Mouse (Mus musculus): ENCODE measurements around the gene Ryr1.
A peak's percentile ranks its signal among the peaks of the same experiment; 100 is the strongest.
"Not testable (repeated sequence)": the region's sequence is repeated elsewhere in the genome, so short reads cannot be mapped to it uniquely, and the experiment has no call there.

The Ryr1 gene

GRCm38 (mm10) chr7:28983141-28983564, 141.8 kb downstream of the Ryr1 start:
- DNase-seq: no peak

- no peak for DNase-seq
Measured at GRCm38 (mm10) chr7:28982274-28983013, 142.5 kb downstream of the Ryr1 start.

- DNase-seq: peak; percentile 96
Measured at GRCm38 (mm10) chr7:28981651-28982273, 143.2 kb downstream of the Ryr1 start, which contains the start of the genes Eif3k and Map4k1. Eif3k (minus strand) TSS chr7:28981864. Map4k1 (plus strand) TSS chr7:28982050.

- no peak for DNase-seq
Measured at GRCm38 (mm10) chr7:28977556-28977955, 147.4 kb downstream of the Ryr1 start.

- DNase-seq: no peak
Measured at GRCm38 (mm10) chr7:28973025-28973424, 152.0 kb downstream of the Ryr1 start.

- peak; percentile 91 for DNase-seq
Measured at GRCm38 (mm10) chr7:28972542-28972985, 152.4 kb downstream of the Ryr1 start.

- no peak for DNase-seq
Measured at GRCm38 (mm10) chr7:28971770-28972269, 153.2 kb downstream of the Ryr1 start.

- DNase-seq: no peak
Measured at GRCm38 (mm10) chr7:28971029-28971428, 153.9 kb downstream of the Ryr1 start.

- no peak for DNase-seq
Measured at GRCm38 (mm10) chr7:28969672-28970394, 155.1 kb downstream of the Ryr1 start.

GRCm38 (mm10) chr7:28969271-28969670, 155.7 kb downstream of the Ryr1 start:
- no peak for DNase-seq

GRCm38 (mm10) chr7:28968120-28968519, 156.9 kb downstream of the Ryr1 start:
- DNase-seq: not testable (repeated sequence)

GRCm38 (mm10) chr7:28966751-28967505, 158.1 kb downstream of the Ryr1 start:
- no peak for DNase-seq

- DNase-seq: no peak
Measured at GRCm38 (mm10) chr7:28966181-28966580, 158.8 kb downstream of the Ryr1 start.

GRCm38 (mm10) chr7:28965346-28965840, 159.6 kb downstream of the Ryr1 start:
- DNase-seq: no peak

GRCm38 (mm10) chr7:28963399-28963923, 161.5 kb downstream of the Ryr1 start:
- no peak for DNase-seq

- DNase-seq: peak; percentile 97
Measured at GRCm38 (mm10) chr7:28961927-28962670, 162.9 kb downstream of the Ryr1 start, which contains the start of gene Actn4. Actn4 (minus strand) TSS chr7:28962340.

- DNase-seq: no peak
Measured at GRCm38 (mm10) chr7:28961584-28961926, 163.4 kb downstream of the Ryr1 start.

GRCm38 (mm10) chr7:28960354-28961046, 164.5 kb downstream of the Ryr1 start:
- no peak for DNase-seq

GRCm38 (mm10) chr7:28959505-28960045, 165.4 kb downstream of the Ryr1 start:
- no peak for DNase-seq

GRCm38 (mm10) chr7:28958770-28959169, 166.2 kb downstream of the Ryr1 start:
- DNase-seq: no peak
